Mouse (Mus musculus): ENCODE data around the gene Zbtb46.

Gene Zbtb46

DNA sequence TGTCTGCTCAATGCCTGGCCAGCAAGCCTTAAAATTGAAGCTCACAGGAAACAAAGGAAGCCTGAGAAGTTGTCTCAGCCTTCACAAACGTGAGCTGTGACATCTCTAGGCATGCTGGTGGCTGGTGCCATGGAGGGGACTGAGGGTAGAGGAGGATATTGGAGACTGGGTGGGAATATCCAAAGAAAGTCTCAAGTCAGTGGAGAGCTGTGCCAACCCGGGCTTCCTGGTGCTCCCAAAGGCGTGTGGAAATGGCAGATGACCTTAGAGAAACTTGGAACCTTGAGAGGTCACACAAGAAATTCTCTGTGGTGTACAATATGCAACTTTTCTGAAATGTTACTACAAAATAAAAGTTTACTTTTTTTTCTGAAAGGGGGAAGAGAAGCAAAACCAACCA lies 6.2 kb upstream of the Zbtb46 start:
- in situ Hi-C loops (cut with MboI, MseI) = no loop called here

DNA sequence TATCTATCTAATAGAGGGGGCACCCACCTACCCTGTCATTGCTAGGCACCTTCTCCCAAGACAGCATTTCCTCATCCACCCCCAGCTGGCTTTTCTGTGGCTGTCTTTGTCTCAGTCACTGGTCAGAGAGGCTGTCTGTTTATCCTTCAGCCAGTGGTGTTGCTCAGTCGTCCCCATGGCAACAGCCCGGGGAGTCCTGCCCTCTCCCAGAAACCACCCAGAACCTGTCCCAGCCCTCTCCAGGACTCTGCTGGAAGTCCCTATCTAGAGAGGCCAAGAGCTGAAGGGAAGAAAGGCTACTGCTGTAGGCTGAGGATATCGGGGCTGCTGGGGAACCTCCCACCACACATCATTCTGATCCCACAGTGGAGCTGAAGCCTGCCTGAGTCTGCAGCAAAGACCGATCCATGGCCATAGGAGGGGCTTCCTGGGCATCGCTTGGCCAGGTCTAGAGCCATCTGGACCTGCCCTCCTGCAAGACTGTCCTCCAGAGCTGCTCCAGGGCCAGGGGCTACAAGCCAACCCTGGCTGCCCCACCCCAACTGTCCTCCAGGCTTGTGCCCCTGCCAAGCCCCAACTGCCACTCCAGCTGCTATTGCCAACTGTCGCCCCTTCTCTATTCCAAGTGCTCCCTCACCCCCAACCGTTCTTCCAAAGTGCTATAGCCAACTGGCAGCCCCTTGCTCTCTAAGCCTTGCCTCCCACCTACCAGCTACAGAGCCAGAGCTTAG lies 3.9 kb upstream of the Zbtb46 start:
- in situ Hi-C loops (cut with MboI, MseI) = no loop called here

DNA sequence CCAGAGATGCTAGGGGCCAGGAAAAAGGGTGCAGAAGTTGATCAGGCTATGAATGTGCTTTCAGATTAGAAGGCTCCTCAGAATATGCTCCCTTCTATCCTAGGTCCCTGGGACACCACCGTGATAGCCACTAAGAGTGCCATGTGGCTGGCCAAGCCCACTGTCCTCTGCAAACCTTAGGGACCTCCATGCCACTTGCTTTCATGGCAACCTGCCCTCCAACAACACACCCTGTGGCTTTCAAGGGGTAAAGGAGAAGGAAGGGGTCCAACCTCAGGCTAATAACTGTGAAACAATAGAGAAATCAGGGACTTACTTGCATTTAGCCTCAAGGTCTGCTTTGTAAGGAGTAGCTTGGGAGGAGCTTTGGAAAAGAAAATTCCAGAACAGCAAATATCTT lies 3.4 kb upstream of the Zbtb46 start:
- in situ Hi-C loops (cut with MboI, MseI) = no loop called here

DNA sequence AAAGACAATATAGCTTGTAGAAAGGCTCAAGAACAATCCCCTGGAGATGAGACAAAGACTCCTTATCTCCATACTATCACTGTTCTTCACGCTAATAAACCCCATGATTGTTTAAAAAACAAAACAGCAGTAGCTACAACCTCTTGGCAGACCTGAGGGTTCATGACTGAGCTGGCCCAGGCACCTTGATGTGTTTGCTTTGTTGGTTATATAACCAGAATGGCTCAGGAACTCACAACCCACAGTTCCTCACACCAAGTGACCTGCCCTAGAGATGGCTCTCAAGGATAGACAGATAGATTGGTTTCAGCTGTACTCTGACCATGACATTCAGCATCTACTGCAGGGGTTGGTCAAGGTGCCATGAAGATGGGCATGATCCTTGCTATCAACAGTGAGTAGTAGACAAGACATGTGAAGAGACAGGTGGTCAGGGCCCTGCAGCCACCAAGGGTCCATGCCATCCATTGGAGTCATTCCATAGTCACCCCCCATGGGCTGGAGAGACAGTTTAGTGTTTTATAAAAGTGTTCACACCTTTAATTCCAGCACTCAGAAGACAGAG lies 2.4 kb upstream of the Zbtb46 start:
- in situ Hi-C loops (cut with MboI, MseI) = no loop called here

DNA sequence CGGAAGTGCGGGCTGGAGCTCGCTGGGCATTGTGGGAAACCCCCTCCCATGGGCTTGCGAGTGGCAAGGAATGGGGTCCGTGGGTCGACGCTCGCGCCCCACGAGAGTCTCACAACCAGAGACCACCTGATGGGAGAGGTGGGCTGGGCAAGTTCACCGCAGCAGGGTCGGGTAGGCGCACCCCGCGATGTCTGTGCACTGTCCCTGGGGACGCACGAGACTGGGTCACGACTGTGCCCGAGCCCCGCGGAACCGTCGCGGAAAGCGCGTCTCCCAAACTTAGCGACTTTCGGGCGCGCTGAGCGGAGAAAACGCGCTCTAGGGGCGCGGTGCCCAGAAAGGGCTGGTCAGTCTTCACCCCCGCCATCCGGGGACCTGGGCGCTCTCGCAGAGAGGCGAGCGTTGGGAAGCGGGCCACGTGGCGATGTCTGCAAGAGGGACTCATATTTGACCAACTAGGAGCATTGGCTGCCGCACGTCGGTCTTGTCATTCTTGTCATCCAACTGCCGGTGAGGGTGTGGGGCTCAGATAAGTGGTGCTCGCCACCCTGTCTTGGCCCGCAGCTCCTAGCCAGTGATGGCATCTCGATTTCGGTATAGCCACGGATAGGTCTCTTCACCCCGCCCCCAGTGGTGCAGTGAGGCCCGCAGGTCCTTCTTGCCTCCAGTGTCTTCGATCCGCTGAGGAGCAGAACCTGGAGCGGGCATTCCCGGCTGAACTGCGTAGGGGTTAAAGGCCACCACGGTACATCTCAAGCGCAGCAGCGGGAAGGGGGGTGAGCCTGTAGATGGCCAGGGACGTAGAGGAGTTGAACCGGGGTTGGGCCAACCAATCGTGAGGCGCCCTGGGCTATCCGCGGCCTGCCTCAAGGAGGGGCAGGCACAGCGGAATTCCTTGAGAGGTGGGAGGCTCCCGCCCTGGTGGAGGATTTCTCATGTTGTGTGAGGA lies 721 bp upstream of the Zbtb46 start:
- in situ Hi-C loops (cut with MboI, MseI) = no loop called here

DNA sequence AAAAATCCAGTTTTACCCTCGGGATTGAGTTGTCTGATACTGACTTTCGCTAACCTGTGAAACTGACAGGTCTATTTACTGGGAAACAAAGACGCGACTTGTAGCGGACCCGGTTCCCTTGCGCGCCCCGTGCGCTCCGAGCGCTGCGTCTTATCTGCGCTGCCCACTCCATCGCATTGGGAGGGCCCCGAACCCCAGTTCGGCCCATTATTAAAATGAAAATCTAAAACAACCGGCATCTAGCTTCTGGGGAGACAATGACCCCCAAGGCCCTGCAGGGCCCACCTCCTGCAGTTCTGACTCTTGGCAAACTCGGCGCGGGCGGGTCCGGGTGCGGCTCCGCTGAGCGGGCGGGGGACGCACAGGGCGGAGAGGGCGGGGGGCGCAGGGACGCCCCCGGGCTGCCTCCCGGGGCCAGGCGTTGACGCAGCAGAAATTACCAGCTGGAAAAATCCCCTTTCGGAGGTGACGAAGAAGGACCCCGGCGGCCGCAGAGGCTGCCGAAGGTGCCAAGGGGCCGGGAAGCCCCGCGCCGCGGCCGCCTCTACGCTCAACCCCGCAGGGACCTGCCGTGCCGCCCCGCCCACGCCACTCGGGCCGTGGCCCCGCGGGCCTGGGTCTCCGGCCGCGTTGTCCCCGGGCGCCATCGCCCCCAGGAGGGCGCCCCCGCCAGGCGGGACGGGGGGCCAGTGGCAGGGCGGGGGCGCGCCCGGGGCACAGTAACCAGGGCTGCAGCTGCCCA lies 644 bp downstream of the Zbtb46 start:
- in situ Hi-C loops (cut with MboI, MseI) = no loop called here

DNA sequence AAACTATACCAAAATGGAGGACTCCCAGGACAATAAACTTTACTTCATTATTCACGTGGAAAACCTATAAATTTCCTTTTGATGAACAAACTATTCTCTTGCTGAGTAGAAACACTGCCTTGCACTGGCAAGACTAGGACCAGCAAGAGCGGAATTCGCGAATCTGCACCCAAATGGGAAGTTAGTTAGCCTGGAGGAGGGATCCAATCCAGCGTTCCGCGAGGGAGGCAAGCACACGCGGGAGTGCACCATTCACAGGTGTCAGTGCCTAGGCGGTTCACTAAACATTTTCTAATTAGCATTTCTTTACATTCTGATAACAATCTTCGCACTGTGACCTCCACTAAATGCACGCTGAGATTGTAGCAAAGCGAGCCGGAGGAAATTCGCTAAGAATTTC lies 1.4 kb downstream of the Zbtb46 start:
- in situ Hi-C loops (cut with MboI, MseI) = no loop called here

DNA sequence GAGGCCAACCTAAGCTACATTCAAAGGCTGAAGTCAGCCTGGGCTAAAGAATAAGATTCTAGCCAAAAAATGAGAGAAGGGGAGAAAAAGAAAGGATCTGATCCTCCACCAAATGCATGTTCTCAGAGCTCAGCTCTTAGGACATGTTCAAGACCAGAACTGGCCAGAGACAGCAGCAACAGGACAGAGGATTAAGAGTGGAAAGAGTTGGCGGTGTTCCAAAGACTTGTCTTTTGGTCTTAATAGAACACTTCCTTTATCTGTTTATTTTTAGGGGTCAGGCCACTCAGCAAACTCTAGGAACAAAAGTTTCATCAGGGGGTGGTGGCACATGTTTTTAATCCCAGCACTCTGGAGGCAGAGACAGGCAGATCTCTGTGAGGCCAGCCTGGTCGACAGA lies 3.3 kb downstream of the Zbtb46 start:
- in situ Hi-C loops (cut with MboI, MseI) = no loop called here

DNA sequence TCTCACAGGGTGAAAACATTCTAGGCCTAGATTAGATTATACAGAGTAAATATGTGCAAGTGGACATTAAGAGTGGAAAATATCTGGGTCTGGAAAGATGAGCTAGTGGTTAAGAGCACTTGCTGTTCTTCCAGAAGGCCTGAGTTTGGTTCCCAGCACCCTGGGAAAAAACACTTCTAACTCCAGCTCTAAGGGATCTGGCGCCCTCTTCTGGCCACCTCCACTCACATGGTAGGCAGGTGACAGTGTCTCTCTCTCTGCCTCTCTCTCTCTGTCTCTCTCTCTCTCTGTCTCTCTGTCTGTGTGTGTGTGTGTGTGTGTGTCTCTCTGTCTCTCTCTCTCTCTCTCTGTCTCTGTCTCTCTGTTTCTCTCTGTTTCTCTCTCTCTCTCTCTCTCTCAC lies 6.0 kb downstream of the Zbtb46 start:
- in situ Hi-C loops (cut with MboI, MseI) = no loop called here

DNA sequence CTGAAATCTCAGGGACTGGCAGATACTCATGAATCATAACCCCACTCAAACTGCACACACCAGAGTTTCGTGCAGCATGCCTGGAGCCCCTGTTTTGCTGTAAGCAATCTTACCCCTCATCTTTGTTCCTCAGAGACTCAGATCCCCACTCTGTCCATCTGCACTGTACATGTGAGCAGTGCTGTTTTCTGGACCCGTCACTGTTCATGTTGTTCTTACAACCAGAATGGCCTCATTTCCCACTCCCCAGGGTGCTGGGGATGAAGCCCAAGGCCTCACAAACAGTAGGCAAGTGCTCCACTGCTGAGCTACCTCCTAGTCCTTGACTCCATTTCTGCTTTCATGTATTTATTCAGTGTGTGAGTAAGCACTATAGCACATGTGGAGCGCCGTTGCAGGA lies 7.0 kb downstream of the Zbtb46 start:
- in situ Hi-C loops (cut with MboI, MseI) = no loop called here

DNA sequence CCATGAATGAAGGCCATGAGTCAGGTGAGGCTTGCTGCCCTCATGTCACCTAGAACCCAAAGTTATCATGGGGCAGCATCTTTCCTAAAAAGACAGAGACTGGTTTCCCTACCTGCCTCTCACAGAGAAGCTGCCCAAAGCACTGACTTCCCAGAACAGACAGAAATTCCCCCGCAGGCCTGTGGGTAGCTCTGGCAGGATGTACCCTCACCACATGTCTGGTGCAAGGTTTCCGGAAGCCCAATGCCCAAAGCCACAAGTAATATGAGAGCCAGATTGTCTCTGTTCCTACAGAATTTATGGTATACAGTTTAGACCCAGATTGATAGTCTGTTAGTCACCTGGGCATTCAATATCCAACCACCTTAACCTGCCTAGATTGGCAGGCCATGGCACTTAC lies 16.2 kb downstream of the Zbtb46 start:
- in situ Hi-C loops (cut with MboI, MseI) = no loop called here

DNA sequence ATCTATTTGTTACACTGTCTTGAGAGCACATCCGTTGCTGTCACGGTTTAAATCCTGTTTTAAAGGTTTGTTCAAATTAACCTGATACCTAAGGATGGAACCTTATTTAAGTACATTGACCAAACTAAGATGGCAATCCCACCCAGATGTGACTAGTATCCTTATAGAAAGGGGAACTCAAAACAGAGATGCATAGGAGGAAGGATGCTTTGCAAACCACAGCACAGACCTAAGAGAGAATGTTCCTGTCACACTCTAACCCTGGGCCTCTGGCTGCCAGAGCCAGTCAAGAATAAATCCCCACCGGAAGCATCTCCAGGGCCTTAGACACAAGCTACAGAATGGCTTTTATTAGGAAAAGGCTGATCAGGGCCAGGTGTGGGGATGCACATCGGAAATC lies 21.1 kb downstream of the Zbtb46 start:
- in situ Hi-C loops (cut with MboI, MseI) = no loop called here

DNA sequence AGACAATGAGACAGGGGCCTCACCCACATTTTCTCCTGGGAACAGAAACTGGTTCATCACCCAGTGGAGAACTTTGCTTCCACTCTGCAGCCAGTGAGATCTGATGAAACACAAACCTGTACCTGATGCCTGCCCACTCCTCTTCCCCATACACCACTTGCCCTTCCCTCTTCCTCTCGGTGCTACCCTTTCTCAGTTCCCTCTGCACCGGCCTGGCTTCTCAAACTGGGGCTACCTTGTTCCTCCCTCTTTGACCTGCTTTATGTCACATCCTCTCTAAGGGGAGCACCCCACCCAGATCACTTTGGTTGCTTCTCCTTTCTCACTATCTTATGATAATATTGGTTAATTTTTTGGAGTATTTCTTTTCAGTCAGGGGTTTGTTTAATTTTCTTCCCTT lies 23.0 kb downstream of the Zbtb46 start:
- in situ Hi-C loops (cut with MboI, MseI) = no loop called here

DNA sequence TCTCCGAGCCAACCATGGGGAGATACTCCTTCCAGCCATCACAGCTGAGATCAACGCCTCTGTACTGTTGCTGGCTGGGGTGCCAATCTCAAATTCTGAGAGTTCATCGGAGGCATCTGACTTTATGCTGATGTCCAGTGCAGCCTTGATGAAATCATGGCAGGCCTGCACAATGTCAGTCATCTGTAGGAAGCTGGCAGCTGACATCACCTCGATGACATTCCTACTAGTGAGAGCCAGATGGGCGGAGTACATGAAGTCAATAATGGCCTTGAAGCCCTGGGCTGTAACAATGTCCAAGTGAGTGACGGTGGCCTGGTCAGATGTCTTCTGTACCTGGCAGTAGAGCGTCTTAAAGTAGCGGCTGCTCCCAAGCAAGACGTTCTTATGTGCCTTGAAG lies 35.4 kb downstream of the Zbtb46 start:
- in situ Hi-C loops (cut with MboI, MseI) = no loop called here

DNA sequence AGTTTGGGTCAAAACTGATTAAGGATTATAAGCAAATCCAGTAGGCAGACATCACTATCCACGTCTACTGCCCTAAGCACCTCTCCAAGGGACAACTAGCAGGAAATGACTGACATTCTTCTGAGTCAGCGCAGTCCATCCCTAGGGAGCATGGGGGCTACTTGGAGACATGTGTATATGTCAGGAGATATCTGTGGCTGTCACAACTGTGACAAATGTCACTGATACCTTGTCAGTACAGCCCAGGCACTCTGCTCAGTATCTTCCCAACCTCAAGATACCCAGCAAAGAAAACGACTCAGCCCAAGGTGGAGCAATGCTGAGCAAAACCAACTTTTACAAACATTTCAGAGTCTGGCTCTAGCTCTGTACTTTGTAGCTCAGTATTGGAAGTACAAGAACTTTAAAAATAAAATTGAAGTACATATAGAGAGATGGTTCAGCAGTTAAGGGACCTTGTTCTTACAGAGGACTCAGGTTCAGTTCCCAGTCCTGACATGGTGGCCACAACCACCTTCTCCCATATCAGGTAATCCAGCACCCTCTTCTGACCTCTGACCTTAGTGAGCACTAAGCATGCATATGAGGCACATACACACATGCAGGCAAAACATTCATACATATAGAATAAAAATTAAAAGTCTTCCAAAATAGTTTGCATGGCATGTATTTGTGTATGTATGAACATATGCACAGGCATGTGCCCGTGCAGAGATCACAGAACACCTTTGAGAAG lies 38.2 kb downstream of the Zbtb46 start:
- in situ Hi-C loops (cut with MboI, MseI) = no loop called here

DNA sequence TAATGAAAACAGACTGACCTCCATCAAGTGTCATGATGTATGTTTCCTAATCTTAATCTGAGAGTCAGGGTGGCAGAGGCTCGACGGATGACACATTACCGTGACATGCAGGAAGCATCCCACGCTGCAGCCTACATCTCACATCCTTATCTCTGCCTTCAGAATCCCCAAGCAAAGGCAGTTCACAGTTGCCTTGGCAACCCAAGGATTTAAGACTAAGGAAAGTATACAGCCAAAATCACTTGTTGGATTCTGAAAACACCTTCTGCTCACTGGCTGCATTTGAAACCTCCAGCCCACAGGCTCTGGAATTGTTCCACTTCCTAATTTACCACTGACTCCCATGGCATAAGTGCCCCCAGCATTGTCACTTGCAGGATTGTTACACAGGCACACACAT lies 38.8 kb downstream of the Zbtb46 start:
- in situ Hi-C loops (cut with MboI, MseI) = no loop called here

DNA sequence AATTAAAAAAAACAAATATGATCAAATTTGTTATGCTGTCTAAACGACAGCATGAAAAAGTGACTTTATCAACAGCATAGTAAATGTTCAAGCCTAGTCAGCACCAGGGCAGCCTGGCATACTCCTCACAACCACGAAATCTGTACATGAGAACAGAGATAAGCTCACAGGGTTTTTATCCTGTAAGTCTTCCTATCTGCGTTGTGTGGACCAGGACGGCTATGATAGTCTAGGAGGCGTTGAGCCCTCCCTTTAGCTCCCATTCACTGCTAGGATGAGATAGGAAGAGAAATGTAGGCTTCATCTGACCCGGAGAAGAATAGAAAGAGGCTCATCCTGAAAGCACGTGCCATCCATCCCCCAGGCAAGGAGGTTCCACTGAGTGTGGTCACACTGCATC lies 39.9 kb downstream of the Zbtb46 start:
- in situ Hi-C loops (cut with MboI, MseI) = no loop called here

DNA sequence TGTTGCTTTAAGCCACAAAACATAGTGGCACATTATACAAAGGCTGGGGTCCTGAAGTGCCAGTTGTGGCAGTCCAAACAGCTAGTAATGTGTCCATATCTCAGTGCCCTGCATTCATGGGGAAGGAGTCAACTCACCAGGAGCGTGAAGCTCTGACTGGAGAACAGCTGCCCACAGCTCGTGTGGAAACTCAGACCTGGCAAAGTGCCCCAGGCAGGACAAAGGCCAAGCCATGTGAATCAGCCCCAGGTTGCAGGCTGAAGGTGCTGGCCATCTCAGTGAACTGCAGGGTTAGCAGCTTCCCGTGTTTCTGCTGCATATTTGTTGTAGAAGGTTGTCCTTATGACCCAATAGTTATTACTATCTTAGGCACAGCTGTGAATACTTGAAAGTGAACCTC lies 43.3 kb downstream of the Zbtb46 start:
- in situ Hi-C loops (cut with MboI, MseI) = no loop called here

DNA sequence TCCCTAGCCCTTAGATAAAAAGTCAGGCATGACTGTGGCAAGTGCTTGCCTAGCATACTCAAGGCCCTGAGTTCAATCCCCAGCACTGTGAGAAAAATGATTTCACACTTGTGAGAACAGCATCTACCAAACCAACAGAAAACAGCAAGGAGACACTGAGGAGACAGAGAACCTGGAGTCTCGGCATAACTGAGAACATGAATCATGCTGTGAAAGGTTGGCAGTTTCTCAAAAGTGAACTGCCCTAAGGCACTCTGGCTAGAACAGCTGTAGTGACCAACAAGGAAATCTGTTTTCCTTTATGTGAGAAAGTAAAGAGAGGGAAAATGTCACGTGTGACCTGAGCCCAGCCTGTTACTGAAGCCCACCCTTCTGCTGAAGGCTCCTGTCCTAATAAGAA lies 46.1 kb downstream of the Zbtb46 start:
- in situ Hi-C loops (cut with MboI, MseI) = no loop called here

DNA sequence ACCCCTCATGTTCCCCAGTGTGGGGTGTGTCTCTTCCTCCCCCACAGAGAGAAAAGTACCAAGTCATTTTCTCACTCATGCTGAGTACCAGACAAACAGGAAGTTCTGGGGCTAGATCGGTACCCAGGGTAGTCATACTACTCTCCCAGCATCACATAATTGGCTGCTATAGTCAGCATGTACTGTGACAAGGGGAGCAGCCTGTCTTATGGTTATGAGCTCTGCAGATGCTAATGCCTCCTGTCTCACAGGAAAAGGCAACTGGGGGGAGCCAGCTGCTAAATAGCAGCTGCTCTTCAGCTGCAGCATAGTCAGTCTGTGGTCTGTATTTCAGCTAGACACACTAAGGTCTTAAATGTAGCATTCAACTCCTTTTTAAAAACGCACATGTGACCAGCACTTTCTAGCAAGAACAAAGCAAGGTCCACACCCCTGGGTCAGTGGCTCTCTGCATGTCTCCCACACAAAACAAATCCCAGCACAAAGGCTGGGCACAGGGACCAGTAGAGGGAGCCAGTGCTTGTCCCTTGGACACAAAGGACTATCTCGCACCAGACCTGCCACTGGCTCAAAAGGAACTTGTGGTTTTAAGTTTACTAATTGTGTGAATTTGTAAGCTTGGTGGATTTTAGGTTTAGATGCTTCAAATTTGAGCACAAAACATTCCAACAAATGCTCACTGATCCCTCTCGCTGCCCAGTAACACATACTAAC lies 48.3 kb downstream of the Zbtb46 start:
- in situ Hi-C loops (cut with MboI, MseI) = no loop called here

DNA sequence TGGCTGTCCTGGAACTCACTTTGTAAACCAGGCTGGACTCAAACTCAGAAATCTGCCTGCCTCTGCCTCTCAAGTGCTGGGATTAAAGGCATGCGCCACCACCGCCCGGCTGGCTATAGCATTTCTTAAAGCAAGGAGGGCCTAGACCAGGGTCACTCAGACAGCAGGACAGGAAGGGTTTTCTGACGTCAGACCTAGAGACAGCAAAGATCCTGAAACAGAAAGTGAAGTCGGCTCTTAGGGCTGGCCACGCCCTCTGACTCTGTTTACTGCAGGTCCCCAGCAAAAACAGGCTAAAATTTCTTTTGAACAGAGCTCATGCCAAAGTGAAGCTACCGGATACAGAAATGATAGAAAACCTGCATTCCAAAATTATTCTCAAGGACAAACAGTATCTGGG lies 49.6 kb downstream of the Zbtb46 start:
- in situ Hi-C loops (cut with MboI, MseI) = no loop called here
